Mouse (Mus musculus) olfactory bulb, adult 2 months (tissue): Measurements from ENCODE around the gene Supt4a.

ENCODE experiments used
- CTCF ChIP-seq: fragments of 200-500 bp; IDR thresholded peaks from 2 replicates; pipeline ENCODE4 v1.5.1; 2012; ENCODE audit warnings: low read depth, mild to moderate bottlenecking, low read length, moderate library complexity; ENCODE audit not compliant: insufficient read depth
- POLR2A ChIP-seq: fragments of 200-500 bp; IDR thresholded peaks from 2 replicates; pipeline ENCODE4 v1.6.1; 2012; ENCODE audit warnings: mild to moderate bottlenecking, low read depth, low read length, moderate library complexity; ENCODE audit not compliant: insufficient read depth

GRCm38 (mm10) chr11:87701877-87702620 is 35.3 kb upstream of the Supt4a start:
- no peak for TF ChIP-seq POLR2A
- no peak for TF ChIP-seq CTCF
